Mouse (Mus musculus) lung, postnatal 25 days (tissue): ENCODE results near the gene Kmt2c.
A peak's percentile ranks its signal among the peaks of the same experiment; 100 is the strongest.
"Not testable (repeated sequence)": the region's sequence is repeated elsewhere in the genome, so short reads cannot be mapped to it uniquely, and the experiment has no call there.

ENCODE experiments used
- DNase-seq: peaks from one replicate; pipeline ENCODE4 v3.0.0; 2022; ENCODE audit warnings: low spot score

Gene Kmt2c

GRCm38 (mm10) chr5:25516301-25516895 is 17.8 kb upstream of the Kmt2c start:
- DNase-seq = no peak

- DNase-seq = no peak
Measured at GRCm38 (mm10) chr5:25515767-25516166, 17.2 kb upstream of the Kmt2c start, which contains the start of gene Cct8l1. Cct8l1 (plus strand) TSS chr5:25516067.

- DNase-seq = no peak
Measured at GRCm38 (mm10) chr5:25506041-25506440, 7.5 kb upstream of the Kmt2c start.

GRCm38 (mm10) chr5:25500686-25501085 is 2.1 kb upstream of the Kmt2c start:
- DNase-seq = no peak

GRCm38 (mm10) chr5:25499423-25500398 is 1.1 kb upstream of the Kmt2c start:
- peak; percentile 96 for DNase-seq

- DNase-seq = peak; percentile 67
Measured at GRCm38 (mm10) chr5:25498821-25499422, 339 bp upstream of the Kmt2c start.

GRCm38 (mm10) chr5:25497720-25498345 is 750 bp downstream of the Kmt2c start:
- peak; percentile 37 for DNase-seq

- DNase-seq = no peak
Measured at GRCm38 (mm10) chr5:25497369-25497719, 1.2 kb downstream of the Kmt2c start.

- DNase-seq = no peak
Measured at GRCm38 (mm10) chr5:25496652-25497051, 1.9 kb downstream of the Kmt2c start.

GRCm38 (mm10) chr5:25478863-25479262 is 19.7 kb downstream of the Kmt2c start:
- DNase-seq = no peak

- DNase-seq = no peak
Measured at GRCm38 (mm10) chr5:25475789-25476188, 22.8 kb downstream of the Kmt2c start.

GRCm38 (mm10) chr5:25472070-25472469 is 26.5 kb downstream of the Kmt2c start:
- no peak for DNase-seq

- DNase-seq = no peak
Measured at GRCm38 (mm10) chr5:25461956-25462355, 36.6 kb downstream of the Kmt2c start.

- not testable (repeated sequence) for DNase-seq
Measured at GRCm38 (mm10) chr5:25455432-25455831, 43.2 kb downstream of the Kmt2c start.

GRCm38 (mm10) chr5:25452691-25453090 is 45.9 kb downstream of the Kmt2c start:
- peak; percentile 27 for DNase-seq

GRCm38 (mm10) chr5:25437508-25437907 is 61.1 kb downstream of the Kmt2c start:
- DNase-seq = no peak

- peak; percentile 70 for DNase-seq
Measured at GRCm38 (mm10) chr5:25436081-25436480, 62.5 kb downstream of the Kmt2c start.

- no peak for DNase-seq
Measured at GRCm38 (mm10) chr5:25422576-25422975, 76.0 kb downstream of the Kmt2c start.

GRCm38 (mm10) chr5:25420601-25421000 is 78.0 kb downstream of the Kmt2c start:
- peak; percentile 74 for DNase-seq

- DNase-seq = no peak
Measured at GRCm38 (mm10) chr5:25415382-25415781, 83.2 kb downstream of the Kmt2c start.

GRCm38 (mm10) chr5:25396727-25397126 is 101.9 kb downstream of the Kmt2c start:
- DNase-seq = no peak

- DNase-seq = no peak
Measured at GRCm38 (mm10) chr5:25392655-25393054, 105.9 kb downstream of the Kmt2c start.
